Mouse (Mus musculus) cerebellum, adult 2 months (tissue): ENCODE data around the gene Nr2c2. TPM values are rescaled to one million over a fixed set of nuclear protein-coding genes. Genes with fewer than 3 reads are reported as not detected.

ENCODE experiments used
- DNase-seq, 2 experiments: peaks; one replicate each; pipeline ENCODE4 v3.0.0; 2021
- H3K27ac ChIP-seq: fragments of 200-500 bp; 2 replicates; pipeline ENCODE4 v1.5.1; 2012; ENCODE audit warnings: low read length, control low read depth, inconsistent platforms; ENCODE audit not compliant: insufficient read depth
- H3K27me3 ChIP-seq: fragments of 200-500 bp; 2 replicates; pipeline ENCODE4 v1.6.1; 2012; ENCODE audit warnings: inconsistent platforms, mild to moderate bottlenecking, low read length, moderate library complexity; ENCODE audit not compliant: control insufficient read depth, insufficient read depth
- H3K4me1 ChIP-seq: fragments of 200-500 bp; 2 replicates; pipeline ENCODE4 v1.6.1; 2011; ENCODE audit warnings: low read length; ENCODE audit not compliant: control insufficient read depth, insufficient read depth
- H3K4me3 ChIP-seq: fragments of 200-500 bp; replicated peaks from 2 replicates; pipeline ENCODE3; 2011; ENCODE audit warnings: mild to moderate bottlenecking, low read depth, low read length, control low read depth; ENCODE audit not compliant: insufficient read depth
- CTCF ChIP-seq: fragments of 200-500 bp; IDR thresholded peaks from 2 replicates; pipeline ENCODE4 v1.5.1; 2011; ENCODE audit warnings: low read depth, mild to moderate bottlenecking, control low read depth, low read length, moderate library complexity, borderline replicate concordance; ENCODE audit not compliant: insufficient read depth
- POLR2A ChIP-seq: fragments of 200-500 bp; IDR thresholded peaks from 2 replicates; pipeline ENCODE4 v1.6.1; 2011; ENCODE audit warnings: low read length, control low read depth, borderline replicate concordance; ENCODE audit not compliant: insufficient read depth
- WGBS: fragments of 180-500 bp; shearing (Covaris S2); methylation state at CpG from one replicate; pipeline ENCODE4 v1.1.7; 2018; 5-methylcytosine and 5-hydroxymethylcytosine counted together
- polyA plus RNA-seq: library from polyadenylated mRNA; depleted of rRNA; stranded (reverse); fragments of >200 nt; gene quantifications from 2 replicates; pipeline ENCODE4 v1.2.3, GENCODE M21; 2012; rRNA removed

The Nr2c2 gene
- polyA plus RNA-seq, result 36.6 and 37.9 TPM in 2 replicates

- TF ChIP-seq POLR2A (peak; percentile 84), CTCF (no peak)
Observed at GRCm38 (mm10) chr6:92091130-92091591, at the start of gene Nr2c2. Nr2c2 (plus strand) TSS chr6:92091390.

GRCm38 (mm10) chr6:92042055-92042454, 49.1 kb upstream of the Nr2c2 start:
- TF ChIP-seq CTCF (no peak), POLR2A (no peak)
- 6% methylated on average over 4 of the region's 4 CpGs for WGBS
- Histone ChIP-seq H3K27me3 (no peaks in the 10 kb centered on the region), H3K27ac (no peak overlapping the region), H3K4me3 (no peak overlapping the region), H3K4me1 (no peaks in the 10 kb centered on the region)
- DNase-seq, result peak; percentile 15 to 41

More at GRCm38 (mm10) chr6:92091130-92091591, at the start of gene Nr2c2:
- H3K27me3 ChIP-seq, result no peaks in the 10 kb centered on the region
- peak; percentile 88 to 91 for DNase-seq
- peak within 1 kb of the TSS; percentile 85 for H3K4me3 ChIP-seq
- WGBS, result 2% methylated on average over 40 of the region's 58 CpGs
- peaks cover 4% of the 10 kb centered on the region; the same call in 1 of the 2 replicates for H3K4me1 ChIP-seq
- peak within 1 kb of the TSS; percentile 91 for H3K27ac ChIP-seq

- DNase-seq, result no peak
- no peaks in the 10 kb centered on the region for H3K4me1 ChIP-seq
- no peaks in the 10 kb centered on the region for H3K27me3 ChIP-seq
- 85% methylated on average over 1 of the region's 1 CpGs for WGBS
- TF ChIP-seq POLR2A, result no peak
- no peak for TF ChIP-seq CTCF
- H3K27ac ChIP-seq, result no peak overlapping the region
- no peak overlapping the region for H3K4me3 ChIP-seq
Observed at GRCm38 (mm10) chr6:92042850-92043249, 48.3 kb upstream of the Nr2c2 start.

- WGBS, result 70% methylated on average over 2 of the region's 2 CpGs
- Histone ChIP-seq H3K27me3 (no peaks in the 10 kb centered on the region), H3K4me3 (no peak overlapping the region), H3K27ac (no peak overlapping the region), H3K4me1 (no peaks in the 10 kb centered on the region)
- TF ChIP-seq POLR2A, result no peak
- no peak for TF ChIP-seq CTCF
- no peak for DNase-seq
Observed at GRCm38 (mm10) chr6:92057768-92058167, 33.4 kb upstream of the Nr2c2 start.

- H3K27me3 ChIP-seq, result no peaks in the 10 kb centered on the region
- H3K4me1 ChIP-seq, result no peaks in the 10 kb centered on the region
- TF ChIP-seq CTCF, result no peak
- TF ChIP-seq POLR2A, result no peak
- no peak for DNase-seq
- no peak overlapping the region for H3K4me3 ChIP-seq
- no peak overlapping the region for H3K27ac ChIP-seq
- 52% methylated on average over 5 of the region's 5 CpGs for WGBS
Observed at GRCm38 (mm10) chr6:92061725-92062124, 29.5 kb upstream of the Nr2c2 start.

- Histone ChIP-seq H3K4me3 (no peak overlapping the region), H3K4me1 (no peaks in the 10 kb centered on the region), H3K27ac (no peak overlapping the region), H3K27me3 (no peaks in the 10 kb centered on the region)
- DNase-seq, result no peak
- WGBS, result 79% methylated on average over 2 of the region's 2 CpGs
- no peak for TF ChIP-seq POLR2A
- TF ChIP-seq CTCF, result no peak
Observed at GRCm38 (mm10) chr6:92063452-92063851, 27.7 kb upstream of the Nr2c2 start.

GRCm38 (mm10) chr6:92064101-92064500, 27.1 kb upstream of the Nr2c2 start:
- 61% methylated on average over 10 of the region's 10 CpGs for WGBS
- Histone ChIP-seq H3K4me1 (no peaks in the 10 kb centered on the region), H3K4me3 (no peak overlapping the region), H3K27me3 (no peaks in the 10 kb centered on the region), H3K27ac (no peak overlapping the region)
- no peak for DNase-seq
- TF ChIP-seq CTCF (no peak), POLR2A (no peak)

- Histone ChIP-seq H3K27ac (no peak overlapping the region), H3K4me1 (no peaks in the 10 kb centered on the region), H3K27me3 (no peaks in the 10 kb centered on the region), H3K4me3 (no peak overlapping the region)
- peak; percentile 18 to 32 for DNase-seq
- WGBS, result 59% methylated on average over 12 of the region's 12 CpGs
- TF ChIP-seq POLR2A (no peak), CTCF (peak; percentile 68)
Observed at GRCm38 (mm10) chr6:92065721-92066496, 25.3 kb upstream of the Nr2c2 start.
